Mouse (Mus musculus) neutrophil, adult 59 days (primary cell): ENCODE measurements around the gene B020011L13Rik. TPM values are rescaled to one million over a fixed set of nuclear protein-coding genes. Genes with fewer than 3 reads are reported as not detected.

ENCODE experiments used
- total RNA-seq, 2 experiments: library from RNA; stranded (reverse); gene quantifications; 1 replicate in 1 of 2; 2 replicates in 1 of 2; pipeline ENCODE4 v1.2.4; 2023

B020011L13Rik gene
- not detected for total RNA-seq

DNA sequence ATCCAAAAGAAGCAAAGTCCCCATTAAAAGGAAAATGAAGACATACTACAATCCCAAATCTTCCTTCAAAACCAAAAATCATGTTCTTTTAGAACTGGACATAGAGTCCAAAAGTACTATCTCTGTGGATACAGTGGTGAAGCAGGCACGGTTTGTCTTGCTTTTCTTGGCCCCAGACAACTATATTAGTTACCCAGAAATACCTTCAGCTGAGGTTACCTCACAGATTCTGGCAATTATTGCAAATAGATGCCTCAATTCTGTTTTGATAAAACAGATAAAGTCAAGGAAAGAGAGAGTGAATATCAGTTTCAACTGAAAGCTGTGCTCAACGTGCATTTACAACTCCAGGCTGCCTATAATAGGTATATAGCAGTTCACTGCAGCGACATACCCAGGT lies at the start of gene B020011L13Rik:
Gene B020011L13Rik (plus strand): TSS at position 301 of the 400 bp plus-strand sequence.

DNA sequence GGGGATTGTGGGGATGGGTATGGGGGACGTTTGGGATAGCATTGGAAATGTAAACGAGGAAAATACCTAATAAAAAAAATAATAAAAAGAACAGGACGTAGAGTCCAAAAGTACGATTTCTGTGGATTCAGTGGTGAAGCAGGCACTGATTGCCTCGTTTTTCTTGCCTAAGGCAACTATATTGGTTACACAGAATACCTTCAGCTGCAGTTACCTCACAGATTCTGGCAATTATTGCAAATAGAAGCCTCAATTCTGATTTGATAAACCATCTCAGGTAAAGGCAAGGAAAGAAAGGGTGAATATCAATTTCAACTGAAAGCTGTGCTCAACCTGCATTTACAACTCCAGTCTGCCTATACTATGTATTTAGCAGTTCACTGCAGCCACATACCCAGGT lies 48.8 kb downstream of the B020011L13Rik start, which contains the start of gene Gm28360:
Gene Gm28360 (plus strand): TSS at position 301 of the 400 bp plus-strand sequence.

Other genes starting within 250 kb of the B020011L13Rik start
- gene Gm28363, start 84.0 kb upstream of the B020011L13Rik start, total RNA-seq: not detected
- gene Gm28360, start 48.9 kb downstream of the B020011L13Rik start, total RNA-seq: not detected
- not detected for gene Gm28168, start 146.9 kb downstream of the B020011L13Rik start, total RNA-seq
- gene Gm7145, start 184.8 kb downstream of the B020011L13Rik start, total RNA-seq: not detected